Mouse (Mus musculus): Measurements from ENCODE around the gene 2010111I01Rik. TPM values are rescaled to one million over a fixed set of nuclear protein-coding genes. Genes with fewer than 3 reads are reported as not detected.
"Not testable (repeated sequence)": the region's sequence is repeated elsewhere in the genome, so short reads cannot be mapped to it uniquely, and the experiment has no call there.

The 2010111I01Rik gene
- polyA plus RNA-seq, 1 experiment from 2014 or later, result 134 TPM

DNA sequence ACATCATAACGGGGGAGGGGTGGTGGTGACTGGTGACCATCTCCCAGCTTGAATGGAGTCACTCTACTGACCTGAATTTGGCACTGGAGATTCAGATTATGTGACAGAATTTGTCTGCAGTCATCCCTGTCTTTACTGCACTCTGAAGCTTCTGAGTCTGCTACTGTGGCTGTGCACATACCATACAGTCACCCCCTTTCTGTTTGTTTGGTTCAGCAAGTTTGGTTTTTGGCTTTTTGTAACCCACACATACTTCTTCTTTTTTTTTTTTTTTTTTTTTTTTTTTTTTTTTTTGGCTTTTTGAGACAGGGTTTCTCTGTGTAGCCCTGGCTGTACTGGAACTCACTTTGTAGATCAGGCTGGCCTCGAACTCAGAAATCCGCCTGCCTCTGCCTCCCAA, 35.5 kb upstream of the 2010111I01Rik start:
- not testable (repeated sequence) for H3K27ac ChIP-seq (replicated peaks; ENCODE audit: low read depth, low read length); H3K4me3 ChIP-seq (ENCODE audit: low read depth, low read length); ATAC-seq (ENCODE audit: insufficient number of reproducible peaks, low FRiP score, low TSS enrichment, low read depth); H3K9ac ChIP-seq (ENCODE audit: low read length); H3K36me3 ChIP-seq (ENCODE audit: control insufficient read depth, insufficient read depth, low read length); H3K9me3 ChIP-seq (ENCODE audit: control insufficient read depth, low read length); H3K4me2 ChIP-seq (ENCODE audit: low read depth, severe bottlenecking); H3K27me3 ChIP-seq (ENCODE audit: control insufficient read depth, insufficient read depth, low read length); H3K4me1 ChIP-seq (ENCODE audit: control insufficient read depth, insufficient read depth, low read length); DNase-seq (ENCODE audit: low spot score)
- 97% methylated on average over 3 of the region's 3 CpGs for WGBS

DNA sequence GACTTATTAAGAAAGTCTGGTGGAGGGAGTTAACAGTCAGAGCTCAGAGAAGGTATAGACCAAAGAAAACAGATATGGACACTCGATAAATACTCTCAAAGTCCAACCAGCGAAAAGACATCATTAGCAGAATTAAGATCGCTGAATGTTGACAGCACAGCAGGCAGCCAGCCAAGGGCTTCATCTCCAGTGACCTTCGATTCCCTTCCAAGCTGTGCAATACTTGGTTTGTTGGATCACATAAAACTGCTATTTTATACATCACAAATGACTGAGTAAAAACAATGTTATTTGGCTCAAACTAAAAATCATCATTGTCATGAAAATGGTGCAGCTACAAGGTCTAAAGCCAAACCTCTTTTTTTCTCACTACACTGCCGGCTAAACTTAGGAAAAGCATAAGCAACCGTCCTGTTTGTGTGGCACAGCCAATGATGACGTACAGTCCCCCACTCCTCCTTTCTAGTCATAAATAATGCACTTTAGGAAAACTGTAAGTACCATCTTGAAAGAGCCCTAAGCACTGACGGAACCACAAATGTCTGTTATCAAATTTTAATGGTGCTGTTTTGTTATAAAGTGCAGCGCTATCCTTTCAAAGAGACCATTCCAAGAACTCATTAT, 34.8 kb upstream of the 2010111I01Rik start:
- Histone ChIP-seq H3K4me2 (ENCODE audit: low read depth, severe bottlenecking) (no peak overlapping the region), H3K27ac (replicated peaks; ENCODE audit: low read depth, low read length) (no peak overlapping the region), H3K27me3 (ENCODE audit: control insufficient read depth, insufficient read depth, low read length) (no peaks in the 10 kb centered on the region), H3K36me3 (ENCODE audit: control insufficient read depth, insufficient read depth, low read length) (no peaks in the 10 kb centered on the region), H3K4me3 (ENCODE audit: low read depth, low read length) (no peak overlapping the region), H3K4me1 (ENCODE audit: control insufficient read depth, insufficient read depth, low read length) (no peaks in the 10 kb centered on the region), H3K9ac (ENCODE audit: low read length) (no peak overlapping the region), H3K9me3 (ENCODE audit: control insufficient read depth, low read length) (no peaks in the 10 kb centered on the region)
- WGBS, result 84% methylated on average over 9 of the region's 9 CpGs
- ATAC-seq (ENCODE audit: insufficient number of reproducible peaks, low FRiP score, low TSS enrichment, low read depth) (no peak), DNase-seq (ENCODE audit: low spot score) (no peak)

DNA sequence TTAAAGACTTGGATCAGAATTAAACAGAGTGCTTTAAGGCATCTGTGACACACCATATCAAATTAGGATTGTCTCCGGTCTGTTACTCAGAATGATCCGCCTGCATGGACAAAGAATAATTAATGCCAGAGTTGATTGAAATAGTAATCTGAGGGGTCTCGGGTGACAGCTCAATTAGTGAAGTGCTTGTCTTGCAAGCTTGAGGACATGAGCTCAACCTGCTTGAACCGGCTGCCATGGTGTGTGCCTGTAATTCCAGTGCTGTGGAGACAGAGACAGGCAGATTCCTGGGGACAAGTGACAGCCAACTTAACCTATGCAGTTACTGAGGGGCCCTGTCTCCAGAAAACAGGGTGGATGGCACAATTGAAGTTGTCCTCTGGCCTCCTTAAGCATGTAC, 32.2 kb upstream of the 2010111I01Rik start:
- ATAC-seq (ENCODE audit: insufficient number of reproducible peaks, low FRiP score, low TSS enrichment, low read depth) (no peak), DNase-seq (ENCODE audit: low spot score) (no peak)
- WGBS, result 74% methylated on average over 4 of the region's 4 CpGs
- H3K9me3 ChIP-seq (ENCODE audit: control insufficient read depth, low read length), result no peaks in the 10 kb centered on the region
- no peak overlapping the region for H3K4me3 ChIP-seq (ENCODE audit: low read depth, low read length)
- no peak overlapping the region for H3K27ac ChIP-seq (replicated peaks; ENCODE audit: low read depth, low read length)
- H3K4me2 ChIP-seq (ENCODE audit: low read depth, severe bottlenecking), result no peak overlapping the region
- H3K4me1 ChIP-seq (ENCODE audit: control insufficient read depth, insufficient read depth, low read length), result no peaks in the 10 kb centered on the region
- no peaks in the 10 kb centered on the region for H3K36me3 ChIP-seq (ENCODE audit: control insufficient read depth, insufficient read depth, low read length)
- H3K27me3 ChIP-seq (ENCODE audit: control insufficient read depth, insufficient read depth, low read length), result no peaks in the 10 kb centered on the region
- no peak overlapping the region for H3K9ac ChIP-seq (ENCODE audit: low read length)

DNA sequence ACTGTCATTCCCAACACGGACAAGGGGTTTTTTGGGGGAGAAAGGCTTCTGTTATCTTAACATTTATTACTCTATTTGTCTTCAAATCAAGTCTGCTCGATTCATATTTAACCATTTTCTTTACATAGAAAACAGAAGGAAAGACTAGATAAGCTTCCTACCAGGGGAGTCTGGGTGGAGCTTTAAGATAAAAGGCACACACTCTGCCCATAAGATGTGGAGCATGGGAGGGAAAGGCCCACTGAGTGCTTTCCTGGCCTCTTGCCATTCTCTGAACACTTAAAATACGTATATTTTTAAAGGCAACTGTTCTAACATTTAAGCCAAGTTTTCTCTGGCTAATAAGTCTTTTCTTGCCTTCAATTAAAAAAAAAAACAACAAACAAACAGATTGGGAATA, 25.3 kb upstream of the 2010111I01Rik start:
- Histone ChIP-seq H3K4me1 (ENCODE audit: control insufficient read depth, insufficient read depth, low read length) (no peaks in the 10 kb centered on the region), H3K27ac (replicated peaks; ENCODE audit: low read depth, low read length) (no peak overlapping the region), H3K4me3 (ENCODE audit: low read depth, low read length) (no peak overlapping the region), H3K27me3 (ENCODE audit: control insufficient read depth, insufficient read depth, low read length) (no peaks in the 10 kb centered on the region), H3K9ac (ENCODE audit: low read length) (no peak overlapping the region), H3K4me2 (ENCODE audit: low read depth, severe bottlenecking) (no peak overlapping the region), H3K36me3 (ENCODE audit: control insufficient read depth, insufficient read depth, low read length) (no peaks in the 10 kb centered on the region), H3K9me3 (ENCODE audit: control insufficient read depth, low read length) (no peaks in the 10 kb centered on the region)
- ATAC-seq (ENCODE audit: insufficient number of reproducible peaks, low FRiP score, low TSS enrichment, low read depth) (no peak), DNase-seq (ENCODE audit: low spot score) (no peak)
- 82% methylated on average over 3 of the region's 3 CpGs for WGBS

DNA sequence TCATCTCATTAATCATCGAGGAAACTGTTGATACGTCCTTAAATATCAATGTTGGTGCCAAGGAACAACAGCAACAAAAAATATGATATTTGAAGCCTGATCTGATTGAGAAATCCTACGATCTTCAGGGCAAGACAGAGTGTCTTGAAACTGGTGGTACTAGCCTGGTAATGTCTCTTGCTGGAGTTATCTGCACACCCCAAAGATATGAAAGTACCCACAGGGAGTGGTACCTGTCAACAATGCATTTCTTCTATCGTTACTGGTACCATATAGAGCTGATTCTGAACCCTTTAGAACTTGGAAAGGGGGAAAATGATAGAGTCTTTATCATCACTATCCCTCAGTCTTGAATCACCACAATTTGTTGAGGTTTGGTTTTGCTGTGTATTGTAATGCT, 24.9 kb upstream of the 2010111I01Rik start:
- H3K27ac ChIP-seq (replicated peaks; ENCODE audit: low read depth, low read length), result no peak overlapping the region
- no peak overlapping the region for H3K4me2 ChIP-seq (ENCODE audit: low read depth, severe bottlenecking)
- 93% methylated on average over 4 of the region's 4 CpGs for WGBS

DNA sequence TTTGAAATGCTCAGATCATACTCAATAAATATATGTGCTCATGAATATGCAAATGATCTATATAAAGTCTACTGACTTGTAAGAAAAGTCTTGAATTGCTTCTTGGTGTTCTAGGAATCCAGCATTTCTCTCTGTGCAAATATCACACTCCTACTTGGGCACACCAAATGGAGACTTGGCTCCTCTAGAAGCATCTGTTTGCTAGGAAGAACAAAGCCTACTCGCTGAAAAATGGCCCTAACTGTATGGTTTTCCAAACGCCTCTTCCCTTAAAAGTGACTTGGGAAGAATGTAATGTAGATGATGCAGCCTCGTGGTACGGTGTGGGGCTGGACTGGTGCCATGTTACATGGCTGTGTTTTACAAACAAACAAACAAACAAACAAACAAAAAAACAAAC, 24.0 kb upstream of the 2010111I01Rik start:
- ATAC-seq (ENCODE audit: insufficient number of reproducible peaks, low FRiP score, low TSS enrichment, low read depth), result no peak
- no peaks in the 10 kb centered on the region for H3K27me3 ChIP-seq (ENCODE audit: control insufficient read depth, insufficient read depth, low read length)
- no peaks in the 10 kb centered on the region for H3K9me3 ChIP-seq (ENCODE audit: control insufficient read depth, low read length)
- WGBS, result 86% methylated on average over 4 of the region's 4 CpGs
- no peak overlapping the region for H3K27ac ChIP-seq (replicated peaks; ENCODE audit: low read depth, low read length)
- H3K9ac ChIP-seq (ENCODE audit: low read length), result no peak overlapping the region
- H3K4me3 ChIP-seq (ENCODE audit: low read depth, low read length), result no peak overlapping the region
- H3K4me2 ChIP-seq (ENCODE audit: low read depth, severe bottlenecking), result no peak overlapping the region
- no peaks in the 10 kb centered on the region for H3K4me1 ChIP-seq (ENCODE audit: control insufficient read depth, insufficient read depth, low read length)
- DNase-seq (ENCODE audit: low spot score), result no peak
- no peaks in the 10 kb centered on the region for H3K36me3 ChIP-seq (ENCODE audit: control insufficient read depth, insufficient read depth, low read length)

More for the DNA sequence above, 24.9 kb upstream of the 2010111I01Rik start:
- no peak overlapping the region for H3K9ac ChIP-seq (ENCODE audit: low read length)
- DNase-seq (ENCODE audit: low spot score) (no peak), ATAC-seq (ENCODE audit: insufficient number of reproducible peaks, low FRiP score, low TSS enrichment, low read depth) (no peak)
- H3K27me3 ChIP-seq (ENCODE audit: control insufficient read depth, insufficient read depth, low read length), result no peaks in the 10 kb centered on the region
- H3K9me3 ChIP-seq (ENCODE audit: control insufficient read depth, low read length), result no peaks in the 10 kb centered on the region
- H3K4me1 ChIP-seq (ENCODE audit: control insufficient read depth, insufficient read depth, low read length), result no peaks in the 10 kb centered on the region
- H3K4me3 ChIP-seq (ENCODE audit: low read depth, low read length), result no peak overlapping the region
- H3K36me3 ChIP-seq (ENCODE audit: control insufficient read depth, insufficient read depth, low read length), result no peaks in the 10 kb centered on the region

DNA sequence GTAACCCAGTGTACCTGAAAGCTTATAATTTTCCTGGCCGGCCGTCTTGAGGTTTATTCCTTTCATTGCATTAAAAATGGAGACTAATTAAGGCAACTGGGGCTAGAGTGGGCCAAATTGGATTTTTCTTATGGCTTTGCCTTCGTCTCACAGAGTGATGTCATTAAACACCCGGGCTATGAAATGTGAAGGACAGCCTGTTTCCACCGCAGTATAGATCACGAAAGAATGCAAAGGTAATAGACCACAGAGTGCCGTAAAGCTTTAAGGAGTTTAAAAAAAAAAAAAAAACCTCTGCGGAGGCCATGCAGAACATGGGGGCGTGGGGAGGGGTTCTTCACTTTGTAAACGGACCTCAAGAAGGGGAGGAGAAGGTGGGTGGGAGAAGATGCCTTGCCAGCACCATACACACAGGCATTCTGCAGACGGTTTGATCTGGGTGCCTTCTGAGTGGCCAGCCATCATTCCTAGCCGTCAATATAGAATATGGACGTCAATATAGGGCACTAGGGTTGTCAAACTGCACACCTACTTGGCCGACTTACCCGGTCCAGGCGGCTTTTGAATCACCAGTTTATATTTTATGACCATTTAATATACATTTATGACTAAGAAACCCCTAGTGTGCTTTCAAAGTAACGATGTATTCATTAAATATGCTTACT, 23.2 kb upstream of the 2010111I01Rik start:
- WGBS, result 54% methylated on average over 17 of the region's 17 CpGs
- Histone ChIP-seq H3K27ac (replicated peaks; ENCODE audit: low read depth, low read length) (no peak overlapping the region), H3K27me3 (ENCODE audit: control insufficient read depth, insufficient read depth, low read length) (no peaks in the 10 kb centered on the region), H3K4me2 (ENCODE audit: low read depth, severe bottlenecking) (no peak overlapping the region), H3K9me3 (ENCODE audit: control insufficient read depth, low read length) (no peaks in the 10 kb centered on the region), H3K4me1 (ENCODE audit: control insufficient read depth, insufficient read depth, low read length) (no peaks in the 10 kb centered on the region), H3K36me3 (ENCODE audit: control insufficient read depth, insufficient read depth, low read length) (no peaks in the 10 kb centered on the region), H3K4me3 (ENCODE audit: low read depth, low read length) (no peak overlapping the region), H3K9ac (ENCODE audit: low read length) (no peak overlapping the region)
- DNase-seq (ENCODE audit: low spot score), result no peak
- ATAC-seq (ENCODE audit: insufficient number of reproducible peaks, low FRiP score, low TSS enrichment, low read depth), result 0 out of 2 replicates have a peak, but pooled peaks have one; percentile 17

DNA sequence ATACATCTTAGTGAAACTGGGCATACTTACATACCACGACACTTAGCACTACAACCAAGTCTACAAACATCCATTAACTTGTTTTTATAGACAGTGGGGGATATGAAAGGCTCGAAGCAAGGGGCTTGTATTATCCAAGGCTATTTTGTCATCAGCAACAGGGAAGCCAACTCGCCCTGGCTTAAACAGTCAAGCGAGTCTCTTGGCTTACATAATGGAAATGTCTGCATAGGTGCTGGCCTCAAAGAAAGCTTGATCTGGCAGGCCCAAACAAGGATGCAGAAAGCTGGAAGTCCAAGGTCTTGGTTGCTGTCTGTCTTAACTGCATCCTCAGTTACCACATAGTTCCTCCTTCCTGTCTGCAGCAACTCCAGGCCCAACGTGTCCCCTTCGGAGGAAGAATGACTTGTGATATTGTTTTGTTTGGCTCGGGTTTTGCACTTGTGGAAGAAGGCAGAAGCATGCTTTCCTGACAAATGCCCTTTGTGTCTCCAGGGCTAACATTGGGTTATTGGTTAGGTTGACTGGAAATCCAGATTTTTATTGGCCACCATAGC, 21.3 kb upstream of the 2010111I01Rik start:
- H3K4me2 ChIP-seq (ENCODE audit: low read depth, severe bottlenecking), result no peak overlapping the region
- H3K36me3 ChIP-seq (ENCODE audit: control insufficient read depth, insufficient read depth, low read length), result no peaks in the 10 kb centered on the region
- no peaks in the 10 kb centered on the region for H3K4me1 ChIP-seq (ENCODE audit: control insufficient read depth, insufficient read depth, low read length)
- no peak overlapping the region for H3K4me3 ChIP-seq (ENCODE audit: low read depth, low read length)
- H3K27me3 ChIP-seq (ENCODE audit: control insufficient read depth, insufficient read depth, low read length), result no peaks in the 10 kb centered on the region
- ATAC-seq (ENCODE audit: insufficient number of reproducible peaks, low FRiP score, low TSS enrichment, low read depth) (no peak), DNase-seq (ENCODE audit: low spot score) (no peak)
- H3K9ac ChIP-seq (ENCODE audit: low read length), result no peak overlapping the region
- no peaks in the 10 kb centered on the region for H3K9me3 ChIP-seq (ENCODE audit: control insufficient read depth, low read length)
- 79% methylated on average over 7 of the region's 7 CpGs for WGBS
- no peak overlapping the region for H3K27ac ChIP-seq (replicated peaks; ENCODE audit: low read depth, low read length)

Measured in limb, embryonic 11.5 days (tissue).